Mouse (Mus musculus): ENCODE results near the gene Arhgef7. TPM values are rescaled to one million over a fixed set of nuclear protein-coding genes. Genes with fewer than 3 reads are reported as not detected.

Arhgef7 gene
- polyA plus RNA-seq, 1 experiment from 2014 or later = 54.1 TPM

GRCm38 (mm10) chr8:11707701-11708100 lies 19.8 kb upstream of the Arhgef7 start:
- 14% methylated on average over 3 of the region's 3 CpGs for WGBS
- H3K27ac ChIP-seq (ENCODE audit: low read length) = peak overlapping the region; percentile 97

DNA sequence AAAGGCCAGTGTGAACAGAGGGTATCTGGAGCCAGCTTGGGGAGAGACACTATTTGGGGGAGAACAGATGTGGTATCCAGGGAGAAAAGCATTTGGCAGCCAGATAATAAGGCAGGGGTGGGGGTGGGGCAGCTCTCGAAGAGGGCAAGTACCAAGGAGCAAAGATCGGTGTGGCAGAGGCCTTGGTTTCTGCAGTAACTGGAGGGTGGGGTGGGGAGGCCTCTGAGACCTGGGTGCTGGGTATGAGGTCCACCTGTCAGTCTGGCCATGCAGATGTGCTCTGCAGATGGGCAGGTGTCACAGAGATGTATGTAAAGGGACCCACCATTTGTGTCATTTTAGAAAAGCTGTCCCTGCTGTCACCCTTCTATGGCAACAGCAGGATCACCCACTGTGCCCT lies 18.7 kb upstream of the Arhgef7 start:
- no peak overlapping the region for H3K27ac ChIP-seq (ENCODE audit: low read length)
- no peak overlapping the region for H3K4me3 ChIP-seq (ENCODE audit: low read length)
- no peak overlapping the region for H3K9ac ChIP-seq (ENCODE audit: low read length)
- no peak overlapping the region for H3K4me2 ChIP-seq (ENCODE audit: low read depth, low read length)
- H3K36me3 ChIP-seq (ENCODE audit: control insufficient read depth, insufficient read depth) = no peaks in the 10 kb centered on the region
- no peak for ATAC-seq (replicated peaks; ENCODE audit: extremely low read depth, insufficient read depth, low FRiP score)
- peaks cover 34% of the 10 kb centered on the region for H3K4me1 ChIP-seq (ENCODE audit: control insufficient read depth, insufficient read depth, low read length)
- no peaks in the 10 kb centered on the region for H3K27me3 ChIP-seq (ENCODE audit: control insufficient read depth, insufficient read depth, low read length)
- H3K9me3 ChIP-seq (replicated peaks; ENCODE audit: control insufficient read depth, low read length) = no peaks in the 10 kb centered on the region
- WGBS = 42% methylated on average over 2 of the region's 2 CpGs

More at GRCm38 (mm10) chr8:11707701-11708100, 19.8 kb upstream of the Arhgef7 start:
- Histone ChIP-seq H3K4me3 (ENCODE audit: low read length) (no peak overlapping the region), H3K4me1 (ENCODE audit: control insufficient read depth, insufficient read depth, low read length) (peaks cover 34% of the 10 kb centered on the region), H3K36me3 (ENCODE audit: control insufficient read depth, insufficient read depth) (no peaks in the 10 kb centered on the region), H3K4me2 (ENCODE audit: low read depth, low read length) (peak overlapping the region; percentile 12; the same call in 1 of the 2 replicates), H3K27me3 (ENCODE audit: control insufficient read depth, insufficient read depth, low read length) (no peaks in the 10 kb centered on the region), H3K9ac (ENCODE audit: low read length) (peak overlapping the region; percentile 69), H3K9me3 (replicated peaks; ENCODE audit: control insufficient read depth, low read length) (no peaks in the 10 kb centered on the region)
- peak; percentile 20 for ATAC-seq (replicated peaks; ENCODE audit: extremely low read depth, insufficient read depth, low FRiP score)

GRCm38 (mm10) chr8:11709542-11709941 lies 18.0 kb upstream of the Arhgef7 start:
- no peaks in the 10 kb centered on the region for H3K27me3 ChIP-seq (ENCODE audit: control insufficient read depth, insufficient read depth, low read length)
- no peak overlapping the region for H3K9ac ChIP-seq (ENCODE audit: low read length)
- H3K4me1 ChIP-seq (ENCODE audit: control insufficient read depth, insufficient read depth, low read length) = peaks cover 33% of the 10 kb centered on the region
- H3K9me3 ChIP-seq (replicated peaks; ENCODE audit: control insufficient read depth, low read length) = no peaks in the 10 kb centered on the region
- no peaks in the 10 kb centered on the region for H3K36me3 ChIP-seq (ENCODE audit: control insufficient read depth, insufficient read depth)
- ATAC-seq (replicated peaks; ENCODE audit: extremely low read depth, insufficient read depth, low FRiP score) = no peak
- H3K27ac ChIP-seq (ENCODE audit: low read length) = no peak overlapping the region
- no peak overlapping the region for H3K4me2 ChIP-seq (ENCODE audit: low read depth, low read length)
- no peak overlapping the region for H3K4me3 ChIP-seq (ENCODE audit: low read length)
- WGBS = 79% methylated on average over 3 of the region's 3 CpGs

GRCm38 (mm10) chr8:11710415-11710814 lies 17.1 kb upstream of the Arhgef7 start:
- no peaks in the 10 kb centered on the region for H3K27me3 ChIP-seq (ENCODE audit: control insufficient read depth, insufficient read depth, low read length)
- no peaks in the 10 kb centered on the region for H3K9me3 ChIP-seq (replicated peaks; ENCODE audit: control insufficient read depth, low read length)
- H3K36me3 ChIP-seq (ENCODE audit: control insufficient read depth, insufficient read depth) = no peaks in the 10 kb centered on the region
- H3K4me1 ChIP-seq (ENCODE audit: control insufficient read depth, insufficient read depth, low read length) = peaks cover 31% of the 10 kb centered on the region
- no peak overlapping the region for H3K27ac ChIP-seq (ENCODE audit: low read length)
- WGBS = 49% methylated on average over 5 of the region's 5 CpGs
- H3K4me3 ChIP-seq (ENCODE audit: low read length) = no peak overlapping the region
- H3K4me2 ChIP-seq (ENCODE audit: low read depth, low read length) = no peak overlapping the region
- no peak for ATAC-seq (replicated peaks; ENCODE audit: extremely low read depth, insufficient read depth, low FRiP score)
- no peak overlapping the region for H3K9ac ChIP-seq (ENCODE audit: low read length)

GRCm38 (mm10) chr8:11712244-11712643 lies 15.3 kb upstream of the Arhgef7 start:
- no peak overlapping the region for H3K9ac ChIP-seq (ENCODE audit: low read length)
- no peaks in the 10 kb centered on the region for H3K36me3 ChIP-seq (ENCODE audit: control insufficient read depth, insufficient read depth)
- H3K27ac ChIP-seq (ENCODE audit: low read length) = no peak overlapping the region
- H3K4me2 ChIP-seq (ENCODE audit: low read depth, low read length) = no peak overlapping the region
- WGBS = 79% methylated on average over 6 of the region's 6 CpGs
- H3K9me3 ChIP-seq (replicated peaks; ENCODE audit: control insufficient read depth, low read length) = no peaks in the 10 kb centered on the region
- no peak for ATAC-seq (replicated peaks; ENCODE audit: extremely low read depth, insufficient read depth, low FRiP score)
- H3K27me3 ChIP-seq (ENCODE audit: control insufficient read depth, insufficient read depth, low read length) = no peaks in the 10 kb centered on the region
- peaks cover 18% of the 10 kb centered on the region for H3K4me1 ChIP-seq (ENCODE audit: control insufficient read depth, insufficient read depth, low read length)
- no peak overlapping the region for H3K4me3 ChIP-seq (ENCODE audit: low read length)

GRCm38 (mm10) chr8:11717194-11717593 lies 10.3 kb upstream of the Arhgef7 start:
- H3K9ac ChIP-seq (ENCODE audit: low read length) = no peak overlapping the region
- no peaks in the 10 kb centered on the region for H3K9me3 ChIP-seq (replicated peaks; ENCODE audit: control insufficient read depth, low read length)
- H3K36me3 ChIP-seq (ENCODE audit: control insufficient read depth, insufficient read depth) = no peaks in the 10 kb centered on the region
- H3K4me1 ChIP-seq (ENCODE audit: control insufficient read depth, insufficient read depth, low read length) = no peaks in the 10 kb centered on the region
- no peaks in the 10 kb centered on the region for H3K27me3 ChIP-seq (ENCODE audit: control insufficient read depth, insufficient read depth, low read length)
- WGBS = 59% methylated on average over 4 of the region's 4 CpGs
- no peak overlapping the region for H3K4me3 ChIP-seq (ENCODE audit: low read length)
- no peak overlapping the region for H3K27ac ChIP-seq (ENCODE audit: low read length)
- ATAC-seq (replicated peaks; ENCODE audit: extremely low read depth, insufficient read depth, low FRiP score) = no peak
- H3K4me2 ChIP-seq (ENCODE audit: low read depth, low read length) = no peak overlapping the region

GRCm38 (mm10) chr8:11727273-11727650 lies 259 bp upstream of the Arhgef7 start:
- under 1% methylated on average over 22 of the region's 22 CpGs for WGBS
- Histone ChIP-seq H3K9ac (ENCODE audit: low read length) (peak overlapping the region; percentile 88), H3K4me1 (ENCODE audit: control insufficient read depth, insufficient read depth, low read length) (peaks cover 21% of the 10 kb centered on the region), H3K27me3 (ENCODE audit: control insufficient read depth, insufficient read depth, low read length) (peaks cover 21% of the 10 kb centered on the region), H3K4me2 (ENCODE audit: low read depth, low read length) (peak overlapping the region; percentile 81), H3K27ac (ENCODE audit: low read length) (peak overlapping the region; percentile 96), H3K9me3 (replicated peaks; ENCODE audit: control insufficient read depth, low read length) (no peaks in the 10 kb centered on the region), H3K4me3 (ENCODE audit: low read length) (peak overlapping the region; percentile 74), H3K36me3 (ENCODE audit: control insufficient read depth, insufficient read depth) (no peaks in the 10 kb centered on the region)
- peak; percentile 56 for ATAC-seq (replicated peaks; ENCODE audit: extremely low read depth, insufficient read depth, low FRiP score)

- H3K36me3 ChIP-seq (ENCODE audit: control insufficient read depth, insufficient read depth) = no peaks in the 10 kb centered on the region
- peak; percentile 12 for ATAC-seq (replicated peaks; ENCODE audit: extremely low read depth, insufficient read depth, low FRiP score)
- H3K27me3 ChIP-seq (ENCODE audit: control insufficient read depth, insufficient read depth, low read length) = peaks cover 21% of the 10 kb centered on the region
- H3K4me3 ChIP-seq (ENCODE audit: low read length) = peak overlapping the region; percentile 74
- 1% methylated on average over 61 of the region's 61 CpGs for WGBS
- no peaks in the 10 kb centered on the region for H3K9me3 ChIP-seq (replicated peaks; ENCODE audit: control insufficient read depth, low read length)
- H3K9ac ChIP-seq (ENCODE audit: low read length) = peak overlapping the region; percentile 88
- H3K4me2 ChIP-seq (ENCODE audit: low read depth, low read length) = peak overlapping the region; percentile 81
- H3K4me1 ChIP-seq (ENCODE audit: control insufficient read depth, insufficient read depth, low read length) = peaks cover 21% of the 10 kb centered on the region
- H3K27ac ChIP-seq (ENCODE audit: low read length) = peak overlapping the region; percentile 96
Observed at GRCm38 (mm10) chr8:11728482-11729295, 1.2 kb downstream of the Arhgef7 start.

GRCm38 (mm10) chr8:11730271-11730940 lies 2.9 kb downstream of the Arhgef7 start:
- Histone ChIP-seq H3K4me2 (ENCODE audit: low read depth, low read length) (peak overlapping the region; percentile 81), H3K27ac (ENCODE audit: low read length) (peak overlapping the region; percentile 19; the same call in 1 of the 2 replicates), H3K36me3 (ENCODE audit: control insufficient read depth, insufficient read depth) (no peaks in the 10 kb centered on the region), H3K4me1 (ENCODE audit: control insufficient read depth, insufficient read depth, low read length) (peaks cover 21% of the 10 kb centered on the region), H3K4me3 (ENCODE audit: low read length) (no peak overlapping the region), H3K9me3 (replicated peaks; ENCODE audit: control insufficient read depth, low read length) (no peaks in the 10 kb centered on the region), H3K27me3 (ENCODE audit: control insufficient read depth, insufficient read depth, low read length) (peaks cover 21% of the 10 kb centered on the region), H3K9ac (ENCODE audit: low read length) (peak overlapping the region; percentile 5)
- WGBS = 47% methylated on average over 12 of the region's 12 CpGs
- ATAC-seq (replicated peaks; ENCODE audit: extremely low read depth, insufficient read depth, low FRiP score) = no peak
